Mouse (Mus musculus) kidney, adult 11 months (tissue): ENCODE data around the gene Plekhh1.
A peak's percentile ranks its signal among the peaks of the same experiment; 100 is the strongest.
"Not testable (repeated sequence)": the region's sequence is repeated elsewhere in the genome, so short reads cannot be mapped to it uniquely, and the experiment has no call there.

ENCODE experiments used
- DNase-seq: peaks from one replicate; pipeline ENCODE4 v3.0.0; 2022

Plekhh1 gene

DNA sequence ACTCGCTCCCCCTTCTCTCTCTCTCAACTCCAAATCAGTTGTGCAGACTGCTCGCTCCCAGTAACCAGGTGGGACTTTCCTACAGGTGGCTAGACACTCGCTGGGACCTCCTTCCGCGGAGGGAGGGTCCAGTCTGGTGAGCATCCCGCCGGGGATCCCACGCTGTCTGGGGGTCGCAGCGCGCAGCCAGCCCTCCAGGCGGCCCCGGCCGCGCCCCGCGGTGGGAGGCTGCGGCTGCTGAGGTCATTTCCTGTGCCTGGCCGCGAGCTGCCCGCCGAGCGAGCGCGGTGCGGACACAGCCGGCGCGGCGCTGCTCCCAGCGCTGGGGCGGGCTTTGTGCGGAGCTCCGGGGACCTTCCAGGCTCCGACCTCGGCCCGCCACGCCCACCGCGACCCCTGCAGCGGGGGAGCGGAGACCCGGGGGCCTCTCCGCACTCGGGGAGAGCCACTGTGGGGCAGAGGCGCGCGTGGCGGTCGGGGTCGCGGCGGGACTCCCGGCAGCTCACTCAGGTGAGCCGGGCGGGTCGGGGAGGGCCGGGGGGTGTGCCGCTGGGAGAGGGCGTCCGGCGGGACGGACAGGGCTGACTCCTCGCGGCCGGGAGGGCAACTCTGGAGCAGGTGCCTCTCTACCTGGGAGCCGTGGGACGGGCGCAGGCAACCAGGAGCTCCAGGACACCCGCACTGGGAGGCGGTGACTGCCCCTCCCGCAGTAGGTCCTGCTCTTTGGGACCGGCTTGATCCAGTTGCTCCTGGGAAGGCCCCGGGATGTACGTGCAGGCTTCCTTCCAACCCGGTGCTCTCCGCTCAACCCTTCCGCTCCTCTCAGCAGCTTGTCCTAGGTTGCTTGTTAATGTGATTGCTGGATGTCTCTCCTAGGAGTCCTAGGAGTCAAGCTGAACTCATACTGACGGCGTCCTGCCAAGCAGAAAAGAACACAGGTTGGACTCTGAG, at the start of gene Plekhh1:
TSS of gene Plekhh1 (plus strand) at position 253 of the 951 bp plus-strand sequence.
- DNase-seq: peak; percentile 66

DNA sequence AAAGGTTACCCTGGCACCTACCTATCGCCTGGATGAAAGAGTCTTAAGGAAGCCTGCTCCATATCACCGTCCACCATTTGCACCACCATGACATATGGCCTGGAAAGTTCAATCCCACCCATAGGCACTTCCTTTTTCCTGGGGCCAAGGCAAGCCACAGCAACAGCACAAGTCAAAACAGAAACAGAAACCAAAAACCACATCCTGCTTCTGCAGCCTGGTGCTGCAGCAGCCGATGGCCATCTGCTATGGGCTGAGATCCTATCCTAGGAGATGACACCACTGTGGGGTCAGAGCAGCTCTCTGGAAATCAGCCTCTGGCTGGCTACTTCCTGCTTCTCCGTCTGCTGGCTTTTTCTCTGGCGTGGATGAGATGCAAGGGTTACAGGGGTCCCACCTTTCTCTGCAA, 48.3 kb upstream of the Plekhh1 start:
- peak; percentile 50 for DNase-seq

DNA sequence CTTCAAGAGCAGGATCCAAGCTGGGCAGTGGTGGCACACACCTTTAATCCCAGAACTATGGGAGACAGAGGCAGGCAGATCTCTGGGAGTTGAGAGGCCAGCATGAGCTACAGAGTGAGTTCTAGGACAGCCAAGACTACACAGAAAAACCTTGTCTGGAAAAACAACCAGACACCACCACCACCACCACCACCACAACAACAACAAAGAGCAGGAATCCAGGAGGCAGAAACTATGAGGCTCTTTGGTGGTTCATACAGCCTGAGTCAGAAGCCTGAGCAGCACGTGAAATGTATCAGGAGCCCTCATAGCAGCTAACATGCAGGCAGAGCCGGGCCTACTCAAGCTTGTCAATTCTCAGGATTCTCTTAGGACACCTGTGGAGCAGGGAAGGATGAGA, 47.8 kb upstream of the Plekhh1 start:
- DNase-seq: no peak

DNA sequence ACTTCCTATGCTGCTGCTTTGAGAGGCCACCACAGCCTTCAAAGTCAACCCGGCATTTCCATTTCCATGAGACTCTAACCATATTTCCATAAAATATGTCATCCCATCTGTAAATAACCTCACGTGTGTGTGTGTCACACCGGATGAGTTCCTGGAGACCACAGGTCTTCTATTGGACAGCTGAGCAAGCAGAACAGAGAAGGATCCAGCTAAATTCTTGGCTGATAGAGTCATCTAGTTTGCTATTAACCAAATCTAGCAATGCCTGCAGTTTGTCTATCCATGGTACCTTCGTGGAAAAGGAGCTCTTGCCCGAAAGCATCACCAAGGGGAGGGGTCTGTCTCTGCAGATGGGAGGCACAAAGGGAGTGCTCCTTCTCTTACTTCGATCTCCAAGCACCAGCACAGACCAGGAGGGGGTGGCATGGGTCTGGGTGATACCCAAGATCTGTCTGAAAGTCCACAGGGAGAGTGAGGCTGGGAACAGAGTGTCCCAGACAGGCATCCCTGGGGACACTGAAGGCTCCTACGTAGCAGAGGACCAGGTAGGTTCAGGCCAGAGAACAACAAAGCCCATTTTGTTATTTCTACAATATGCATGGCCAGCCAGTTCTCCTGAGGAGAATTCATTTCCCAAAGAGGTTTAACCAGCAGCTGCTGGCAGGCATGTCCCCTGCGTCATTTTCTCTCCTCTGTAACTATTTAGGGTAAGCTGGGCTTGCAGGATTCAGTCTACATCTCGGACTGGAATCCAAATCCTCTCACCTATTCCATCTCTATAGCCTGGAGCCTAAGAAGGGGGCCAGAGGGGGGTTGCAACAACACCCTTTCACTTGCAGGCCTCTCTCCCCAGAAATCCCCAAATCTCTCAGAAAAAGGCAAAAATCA, 46.8 kb upstream of the Plekhh1 start:
- peak; percentile 25 for DNase-seq

DNA sequence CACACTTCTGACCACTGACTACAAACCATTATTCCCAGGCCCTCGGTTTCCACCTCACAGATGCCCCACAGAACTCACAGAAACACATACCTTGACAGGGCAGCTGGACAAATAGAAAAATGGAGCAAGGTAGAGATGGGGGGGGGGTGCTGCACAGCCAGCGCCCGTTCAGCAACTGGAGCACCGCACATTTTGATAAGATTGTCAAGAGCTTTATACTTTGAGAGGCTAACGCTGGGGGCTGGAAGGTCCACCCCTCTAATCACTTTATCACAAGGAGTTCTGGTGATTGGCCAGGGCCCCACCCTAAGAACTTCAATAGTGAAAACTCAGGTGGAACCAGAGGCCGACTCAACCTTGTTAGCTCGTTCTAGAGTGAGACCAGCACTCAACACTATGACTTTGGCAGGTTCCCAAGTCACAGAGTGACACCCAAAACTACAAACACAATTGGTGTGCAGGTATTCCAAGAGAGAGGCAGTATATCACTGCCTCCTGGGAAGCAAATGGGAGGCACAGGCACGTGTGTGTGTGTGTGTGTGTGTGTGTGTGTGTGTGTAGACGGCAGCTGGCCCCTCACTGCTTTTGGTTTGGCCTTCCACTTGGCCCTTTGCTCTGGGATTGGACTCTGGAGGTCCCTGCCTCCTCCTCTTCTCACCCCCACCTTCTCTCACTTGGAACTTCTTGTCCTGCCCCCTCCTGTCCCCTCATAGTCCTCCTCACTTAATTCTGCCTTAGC, 45.5 kb upstream of the Plekhh1 start:
- no peak for DNase-seq

DNA sequence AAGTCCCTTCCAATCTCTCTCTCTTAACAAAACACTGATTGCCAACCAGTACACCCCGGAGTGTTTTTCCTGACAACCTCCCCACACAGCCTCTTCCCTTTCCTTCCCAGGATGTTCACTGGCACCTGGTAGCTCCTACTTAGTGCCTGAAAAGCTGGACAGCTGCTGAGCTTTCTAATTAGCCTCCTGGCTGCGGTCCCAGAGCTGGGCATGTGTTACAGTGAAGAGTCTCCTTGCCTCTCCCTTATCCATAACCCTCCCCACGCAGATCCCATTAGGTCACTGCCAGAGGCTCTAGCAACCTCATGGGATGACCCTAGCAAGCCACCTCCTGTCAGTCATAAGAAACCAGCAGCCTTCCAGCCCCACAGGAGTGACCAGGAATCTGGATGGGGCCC, 44.9 kb upstream of the Plekhh1 start:
- peak; percentile 66 for DNase-seq

DNA sequence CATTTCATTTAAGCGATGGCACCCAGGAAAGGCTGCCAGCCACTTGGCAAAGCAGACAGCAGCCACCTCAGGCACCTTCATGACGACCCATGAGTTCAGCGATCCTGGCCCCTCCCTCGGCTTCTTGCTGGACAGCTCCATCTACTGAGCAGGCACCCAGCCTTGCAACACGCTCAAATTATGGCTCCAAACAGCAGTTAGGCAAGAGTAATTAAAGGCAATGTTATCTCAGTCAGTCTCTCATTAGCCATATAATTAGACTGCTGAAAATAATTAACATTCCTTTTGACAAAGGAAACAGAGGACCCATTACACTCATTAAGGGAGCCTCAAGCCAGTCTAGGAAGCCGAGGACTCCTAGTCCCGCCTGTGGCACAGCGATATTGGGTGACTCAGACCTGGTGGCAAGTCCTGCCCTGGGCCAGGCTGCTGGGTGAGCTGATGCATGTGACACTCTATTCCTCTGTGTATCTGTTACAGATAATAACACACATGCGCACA, 41.3 kb upstream of the Plekhh1 start:
- no peak for DNase-seq

DNA sequence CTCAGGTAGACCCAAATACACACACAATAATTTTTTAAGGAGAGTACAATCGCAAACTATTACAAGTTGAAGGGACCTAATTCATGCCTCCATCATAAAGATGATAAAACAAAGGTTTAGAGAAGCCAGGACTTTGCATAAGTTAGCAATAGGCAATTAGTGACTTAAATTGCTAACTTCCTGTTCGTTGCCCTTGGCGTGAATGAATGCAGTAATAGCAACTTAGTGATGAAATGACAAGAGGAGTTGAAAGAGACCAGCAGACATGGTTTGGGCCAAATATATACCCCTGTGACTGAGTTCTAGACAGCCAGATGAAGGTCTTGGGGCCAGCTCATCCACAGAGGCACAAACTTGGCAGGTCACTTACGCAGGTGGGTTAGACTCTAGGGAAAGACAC, 32.7 kb upstream of the Plekhh1 start:
- DNase-seq: no peak

DNA sequence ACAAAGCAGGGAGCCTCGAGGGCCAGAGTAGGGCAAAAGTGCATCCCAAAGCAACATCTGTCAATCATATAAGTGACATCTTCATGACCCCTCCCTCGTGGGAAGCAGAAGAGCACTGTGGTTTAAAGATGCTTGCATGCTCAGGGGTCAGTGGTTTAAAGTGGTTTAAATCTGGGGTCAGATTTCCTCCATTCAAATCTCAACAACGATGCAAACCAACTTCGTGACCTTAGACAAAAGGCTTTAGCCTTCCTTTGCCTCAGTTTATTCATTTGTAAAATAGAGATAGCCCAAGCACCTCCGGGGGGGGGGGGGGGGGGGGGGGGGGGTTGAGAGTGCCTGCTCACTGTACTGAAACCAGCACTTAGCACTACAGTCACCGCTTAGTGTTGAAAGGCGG, 32.3 kb upstream of the Plekhh1 start:
- no peak for DNase-seq

DNA sequence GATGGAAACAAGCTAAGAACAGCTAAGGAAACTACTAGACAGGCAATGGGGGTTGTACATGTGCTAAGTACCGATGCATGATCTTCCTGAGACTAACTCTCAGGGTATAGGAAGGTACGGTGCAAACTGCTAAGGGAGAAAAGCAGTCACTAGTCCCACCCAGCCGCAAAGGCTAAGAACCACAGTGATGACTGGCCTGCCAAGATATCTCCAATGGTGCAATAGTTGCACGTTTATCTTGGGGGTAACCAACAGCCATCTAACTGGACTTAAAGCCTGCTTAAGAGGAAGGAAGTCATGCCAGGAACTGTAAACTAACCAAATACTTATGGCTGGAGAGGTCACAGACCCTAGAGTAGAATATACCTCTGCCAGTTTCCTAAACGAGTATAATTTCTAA, 26.6 kb upstream of the Plekhh1 start:
- DNase-seq: no peak

DNA sequence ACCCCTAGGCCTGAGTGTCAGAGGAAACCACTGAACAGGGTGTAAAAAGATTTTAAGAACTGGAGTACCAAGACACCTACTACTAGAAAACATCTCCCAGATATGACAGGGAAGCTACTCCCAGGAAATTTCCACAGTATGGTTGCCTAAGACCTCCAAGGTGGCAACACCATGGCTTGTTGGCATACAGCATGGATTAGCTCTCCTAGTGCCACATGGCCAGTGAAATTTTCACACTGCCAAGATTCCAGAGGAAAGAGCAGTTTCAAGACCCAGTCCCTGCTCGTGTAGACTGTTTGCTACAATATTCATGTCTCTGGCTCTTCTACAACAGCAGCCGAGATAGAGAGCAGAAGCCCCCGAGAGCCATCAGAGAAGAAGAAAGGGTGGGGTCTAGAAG, 26.0 kb upstream of the Plekhh1 start:
- DNase-seq: no peak

DNA sequence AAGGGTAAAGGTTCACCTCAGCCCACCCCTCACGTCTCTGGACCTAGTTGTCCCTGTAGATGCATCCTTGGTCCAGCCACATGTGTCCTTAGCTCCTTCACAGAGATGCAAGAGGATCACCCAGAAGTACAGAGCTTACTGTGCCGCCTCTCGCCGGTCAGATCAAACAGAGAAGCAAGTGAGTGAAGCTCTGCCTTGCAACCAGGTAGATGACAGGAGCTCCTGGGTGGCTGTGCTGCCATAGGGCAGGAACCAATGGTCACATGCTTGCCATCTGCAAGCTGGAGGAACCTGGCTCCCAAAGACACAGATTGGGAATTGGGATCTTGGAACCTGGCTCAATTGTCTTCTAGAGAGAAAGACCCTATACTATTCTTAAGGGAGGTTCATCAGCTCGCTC, 23.5 kb upstream of the Plekhh1 start:
- no peak for DNase-seq

DNA sequence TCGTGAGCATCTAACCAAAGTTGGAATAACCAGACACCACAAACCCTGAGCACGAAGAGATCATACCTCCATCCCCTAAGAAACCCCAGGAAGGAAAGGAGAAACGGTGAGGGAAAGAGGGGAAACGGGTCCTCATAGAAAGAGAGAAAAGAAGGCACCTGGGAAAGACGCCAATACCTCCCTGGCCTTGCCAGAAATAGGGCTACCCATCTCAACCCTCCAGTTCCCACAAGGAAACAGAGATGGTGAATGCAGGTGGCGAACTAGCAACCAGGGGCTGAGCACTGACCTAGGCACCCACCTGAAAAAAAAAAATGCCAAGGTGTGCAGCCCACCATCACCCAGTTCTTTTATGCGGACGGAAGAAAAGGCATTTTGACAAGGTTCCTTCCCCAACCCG, 22.9 kb upstream of the Plekhh1 start:
- DNase-seq: no peak

DNA sequence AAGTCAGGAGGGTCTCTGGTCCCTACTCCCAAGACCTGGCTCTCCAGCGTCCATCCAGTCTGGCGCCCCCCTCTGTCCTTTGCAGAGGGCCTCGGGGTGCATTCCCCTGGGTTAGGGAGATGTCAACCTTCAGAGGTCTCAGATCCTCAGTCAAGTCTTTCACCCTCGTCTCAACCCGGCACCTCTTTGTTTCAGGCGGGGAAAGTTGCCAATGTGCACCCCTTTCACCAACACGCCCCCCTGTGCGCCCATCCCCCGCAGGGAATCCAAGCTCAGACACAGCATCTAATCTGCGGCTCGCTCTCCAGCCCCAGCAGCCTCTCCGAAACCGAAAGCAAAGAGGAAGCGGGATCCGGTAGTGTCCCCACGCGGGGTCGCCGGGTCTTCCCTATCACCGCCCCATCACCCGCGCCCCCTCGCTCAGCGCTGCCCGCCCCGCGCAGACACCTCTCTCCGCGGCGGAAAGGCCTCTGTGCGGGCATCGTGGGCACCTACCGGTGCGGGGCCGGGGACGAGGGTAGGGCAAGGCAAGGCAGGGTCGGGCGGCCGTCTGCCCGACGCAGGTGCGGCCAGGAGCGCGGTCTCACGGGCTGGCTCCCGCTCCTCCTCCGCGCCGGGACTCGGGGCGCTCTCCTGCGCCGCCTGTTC, 22.4 kb upstream of the Plekhh1 start:
- peak; percentile 25 for DNase-seq

DNA sequence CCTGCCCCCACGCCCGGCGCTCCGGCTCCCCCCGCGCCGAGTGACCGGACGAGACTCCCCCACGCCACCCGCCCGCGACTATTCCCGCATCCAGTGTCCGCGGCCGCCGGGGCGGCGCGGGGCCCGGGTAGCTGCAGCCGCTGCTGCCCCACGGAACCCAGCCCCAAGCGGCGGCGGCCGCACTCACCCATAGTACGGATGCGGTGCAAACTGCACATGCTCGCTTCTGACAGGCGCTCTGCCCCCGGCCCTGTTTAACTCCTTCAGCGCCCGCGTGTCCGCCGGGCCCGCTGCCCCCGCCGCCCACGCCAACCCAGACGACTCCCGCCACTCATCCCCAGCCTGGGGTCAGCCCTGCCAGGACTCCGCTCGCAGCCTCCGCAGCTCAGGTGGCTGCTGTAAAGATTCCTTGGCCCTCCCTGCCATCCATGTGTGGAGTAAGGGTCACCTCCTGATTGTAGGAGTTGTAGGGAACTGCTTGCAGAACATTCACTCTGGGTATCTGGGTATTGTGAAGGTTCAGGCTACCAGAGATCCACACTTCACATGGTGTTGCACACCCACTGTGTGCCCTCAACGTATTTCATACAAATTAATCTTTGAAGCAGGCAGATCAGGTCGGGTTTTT, 21.7 kb upstream of the Plekhh1 start, which contains the start of gene Tmem229b:
TSS of gene Tmem229b (minus strand) at position 502 of the 628 bp plus-strand sequence.
- DNase-seq: peak; percentile 11

DNA sequence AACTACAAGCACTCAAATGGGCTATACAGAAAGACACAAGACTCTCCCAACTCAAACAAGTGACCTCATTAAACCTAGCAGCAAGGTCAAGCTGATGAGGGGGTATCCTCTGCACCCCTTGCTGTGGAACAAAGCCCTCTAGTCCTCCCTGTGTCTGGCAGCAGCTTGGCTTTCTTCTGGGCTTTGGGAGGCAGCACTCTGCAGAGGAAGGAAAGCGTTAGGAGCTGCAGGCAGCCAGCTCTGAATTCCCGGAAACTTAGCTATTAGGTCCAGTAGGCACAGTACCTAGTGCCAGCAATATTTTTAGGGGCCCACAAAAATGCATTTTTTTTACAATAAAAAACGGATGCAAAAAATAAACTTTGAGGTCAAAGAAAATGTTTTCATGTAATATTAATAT, 18.4 kb upstream of the Plekhh1 start:
- no peak for DNase-seq

DNA sequence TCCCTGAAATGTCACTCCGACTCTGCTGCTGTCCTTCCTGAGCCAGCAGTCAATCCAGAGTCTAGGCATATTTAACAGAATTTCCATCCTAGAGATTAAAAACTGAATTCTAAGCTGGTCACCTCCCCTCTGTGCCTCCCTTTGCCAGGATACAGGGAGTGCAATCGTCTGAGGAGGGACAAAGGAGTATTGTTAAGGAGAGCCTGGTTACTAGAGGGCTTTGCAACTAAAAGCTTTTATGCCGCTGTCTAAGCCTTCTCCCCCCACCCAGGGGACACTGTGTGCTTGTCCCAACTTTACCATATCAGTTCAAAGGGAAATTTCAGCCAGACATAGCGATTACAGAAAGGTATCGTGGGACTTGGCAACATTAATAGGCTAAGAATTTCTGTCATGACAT, 12.9 kb upstream of the Plekhh1 start:
- no peak for DNase-seq

DNA sequence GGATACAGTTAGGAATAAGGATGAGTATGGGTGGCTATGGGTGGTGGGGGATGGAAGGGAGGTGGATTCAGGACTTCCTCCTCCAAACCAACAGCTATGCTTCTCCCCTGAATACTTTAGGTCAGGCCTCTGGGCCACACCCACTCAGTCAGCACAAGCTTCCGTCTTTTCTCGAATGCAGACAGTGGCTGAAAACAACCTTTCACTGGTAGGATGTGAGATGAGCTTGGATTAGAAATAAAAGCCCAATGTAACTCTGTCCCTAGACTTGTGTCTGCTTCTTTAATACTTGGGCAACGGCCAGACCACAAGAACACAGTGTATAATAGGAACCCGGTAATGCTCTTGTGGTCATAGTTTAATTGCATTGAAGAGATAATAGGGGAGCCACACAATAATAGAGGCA, 11.0 kb upstream of the Plekhh1 start:
- no peak for DNase-seq

DNA sequence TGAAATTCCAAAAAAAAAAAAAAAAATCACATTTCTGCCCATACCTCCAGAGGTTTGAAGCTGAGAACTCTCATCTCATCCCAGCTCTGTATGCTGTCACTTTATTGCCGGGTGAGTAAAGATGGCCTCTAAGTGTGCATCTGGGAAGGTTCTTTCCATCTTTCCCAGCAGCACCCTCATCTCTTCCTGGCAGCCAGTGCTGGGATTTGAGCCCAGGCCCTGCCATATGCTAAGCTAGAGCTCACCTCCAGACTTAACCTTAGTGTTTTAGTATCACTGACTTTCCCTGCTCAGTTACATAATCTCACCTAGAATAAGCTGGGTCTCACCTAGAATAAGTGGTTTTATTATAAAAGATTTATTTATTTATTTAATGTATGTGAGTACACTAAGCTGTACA, 7.1 kb upstream of the Plekhh1 start:
- no peak for DNase-seq

DNA sequence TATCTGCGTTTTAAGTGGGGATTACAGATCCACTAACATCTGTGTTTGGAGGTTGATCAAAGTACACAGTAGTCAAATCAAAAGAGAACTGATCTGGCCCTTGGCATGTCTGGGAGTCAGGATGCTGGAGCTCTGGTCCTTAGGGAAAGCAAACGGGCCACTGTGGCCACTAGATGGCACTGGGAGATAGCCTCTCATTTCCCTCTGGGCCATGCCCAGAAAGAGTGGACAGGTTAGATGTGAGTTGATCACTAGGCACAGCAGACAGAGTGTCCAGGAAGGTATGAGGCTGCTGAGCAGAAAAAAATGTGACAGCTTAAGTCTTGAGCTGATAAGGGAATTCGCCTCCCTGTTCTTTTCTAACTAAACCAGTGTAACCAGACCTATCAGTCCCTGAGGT, 6.1 kb upstream of the Plekhh1 start:
- DNase-seq: peak; percentile 70

DNA sequence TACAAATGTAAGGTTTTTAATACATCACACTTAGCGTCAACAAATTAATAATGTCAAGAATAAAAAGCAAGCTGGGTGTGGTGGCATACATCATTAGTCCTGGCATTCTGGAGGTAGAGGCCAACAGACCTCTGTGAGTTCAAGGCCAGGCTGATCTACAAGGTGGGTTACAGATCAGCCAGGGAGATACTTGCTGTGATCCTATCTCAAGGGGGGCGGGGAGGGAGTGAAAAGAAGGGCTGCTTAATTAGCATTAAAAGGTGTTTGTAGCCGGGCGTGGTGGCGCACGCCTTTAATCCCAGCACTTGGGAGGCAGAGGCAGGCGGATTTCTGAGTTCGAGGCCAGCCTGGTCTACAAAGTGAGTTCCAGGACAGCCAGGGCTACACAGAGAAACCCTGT, 1.4 kb upstream of the Plekhh1 start:
- not testable (repeated sequence) for DNase-seq

DNA sequence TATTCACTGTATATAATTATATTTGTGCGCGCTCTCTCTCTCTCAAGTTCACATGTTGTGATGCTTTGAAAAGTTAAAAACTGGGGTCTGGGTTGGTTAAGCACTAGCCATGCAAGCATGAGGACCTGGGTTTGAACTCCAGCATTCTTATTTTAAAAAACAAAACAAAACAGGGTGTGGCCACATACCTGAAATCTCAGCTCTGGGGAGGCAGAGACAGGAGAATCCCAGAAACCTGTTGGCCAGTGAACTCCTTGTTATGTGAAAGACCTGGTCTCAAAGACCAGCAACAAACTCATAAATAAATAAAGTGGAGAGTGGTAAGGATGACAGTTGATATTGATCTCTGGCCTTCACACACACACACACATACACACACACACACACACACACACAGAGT, 5.4 kb downstream of the Plekhh1 start:
- no peak for DNase-seq
